Mouse (Mus musculus) liver, embryonic 11.5 days (tissue): ENCODE data around the gene Dapk1. TPM values are rescaled to one million over a fixed set of nuclear protein-coding genes. Genes with fewer than 3 reads are reported as not detected.

Source experiments
- ATAC-seq: fragments of 200-750 bp; cut with Nextera tagmentation; replicated peaks from 2 replicates; pipeline ENCODE4 v1.8.0; 2017; ENCODE audit warnings: moderate number of reproducible peaks, mild to moderate bottlenecking, moderate TSS enrichment, moderate library complexity; ENCODE audit not compliant: low FRiP score
- DNase-seq: peaks from one replicate; pipeline ENCODE4 v3.0.0-alpha.2; 2017; ENCODE audit warnings: low spot score
- H3K27ac ChIP-seq: fragments of 300-500 bp; sonication (generic); 2 replicates; pipeline ENCODE4 v1.5.1; 2014; ENCODE audit warnings: mild to moderate bottlenecking, low read depth, low read length, control low read depth
- H3K27me3 ChIP-seq: fragments of 300-500 bp; sonication (generic); replicated peaks from 2 replicates; pipeline ENCODE4 v1.6.1; 2014; ENCODE audit warnings: low read length, mixed read lengths; ENCODE audit not compliant: control insufficient read depth, insufficient read depth
- H3K36me3 ChIP-seq: fragments of 300-500 bp; sonication (generic); 2 replicates; pipeline ENCODE4 v1.6.1; 2014; ENCODE audit warnings: mild to moderate bottlenecking, low read length, moderate library complexity, mixed read lengths; ENCODE audit not compliant: control insufficient read depth, insufficient read depth
- H3K4me1 ChIP-seq: fragments of 300-500 bp; sonication (generic); replicated peaks from 2 replicates; pipeline ENCODE4 v1.6.1; 2014; ENCODE audit warnings: low read length, mixed read lengths; ENCODE audit not compliant: control insufficient read depth, insufficient read depth
- H3K4me2 ChIP-seq: fragments of 300-500 bp; sonication (generic); 2 replicates; pipeline ENCODE4 v1.6.1; 2014; ENCODE audit warnings: mild to moderate bottlenecking, control low read depth, moderate library complexity
- H3K4me3 ChIP-seq: fragments of 300-500 bp; sonication (generic); 2 replicates; pipeline ENCODE4 v1.5.1; 2014; ENCODE audit warnings: low read depth, low read length, control low read depth
- H3K9ac ChIP-seq: fragments of 300-500 bp; sonication (generic); 2 replicates; pipeline ENCODE4 v1.6.1; 2014; ENCODE audit warnings: low read depth, low read length, control low read depth
- H3K9me3 ChIP-seq: fragments of 300-500 bp; sonication (generic); 2 replicates; pipeline ENCODE4 v1.6.1; 2016; ENCODE audit warnings: low read length, inconsistent platforms, mixed read lengths; ENCODE audit not compliant: control insufficient read depth
- WGBS: fragments of 180-500 bp; shearing (Covaris S2); extraction: QIAGEN DNeasy Blood & Tissue Kit; methylation state at CpG from one replicate; pipeline ENCODE4 v1.1.7; 2014; 5-methylcytosine and 5-hydroxymethylcytosine counted together
- polyA plus RNA-seq: library from polyadenylated mRNA; unstranded; fragments of >200 nt; fragmentation: Nextera tagmentation; extraction: Ambion mirVana; gene quantifications from 2 replicates; pipeline ENCODE4 v1.2.1, GENCODE M21; 2014

Dapk1 gene
- polyA plus RNA-seq, 1 experiment from 2014 or later: 16.4 TPM

DNA sequence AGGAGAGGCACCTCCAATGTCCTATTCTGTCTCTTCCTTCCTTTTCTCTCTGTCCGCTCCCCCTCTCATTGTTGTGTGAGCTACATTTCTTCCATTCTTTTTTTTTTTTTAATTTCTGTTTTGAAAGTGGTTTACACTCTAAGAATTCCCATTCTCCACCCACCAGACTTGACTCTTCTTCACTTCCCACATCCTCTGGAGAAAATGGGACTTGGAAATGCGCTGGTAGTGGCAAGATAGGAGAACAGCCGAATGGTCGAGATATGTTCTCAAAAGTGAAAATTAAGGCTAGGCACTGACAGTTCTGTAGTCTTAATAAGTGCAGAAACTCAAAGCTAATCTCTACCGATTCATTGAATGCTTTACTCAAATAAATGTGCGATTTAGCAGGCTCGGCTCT, 38.7 kb downstream of the Dapk1 start:
- H3K4me2 ChIP-seq: no peak overlapping the region
- no peak for ATAC-seq
- DNase-seq: no peak
- H3K36me3 ChIP-seq: no peaks in the 10 kb centered on the region
- no peaks in the 10 kb centered on the region for H3K27me3 ChIP-seq
- peaks cover 18% of the 10 kb centered on the region for H3K4me1 ChIP-seq
- no peak overlapping the region for H3K9ac ChIP-seq
- no peaks in the 10 kb centered on the region for H3K9me3 ChIP-seq
- no peak overlapping the region for H3K4me3 ChIP-seq
- H3K27ac ChIP-seq: no peak overlapping the region
- 82% methylated on average over 7 of the region's 7 CpGs for WGBS

DNA sequence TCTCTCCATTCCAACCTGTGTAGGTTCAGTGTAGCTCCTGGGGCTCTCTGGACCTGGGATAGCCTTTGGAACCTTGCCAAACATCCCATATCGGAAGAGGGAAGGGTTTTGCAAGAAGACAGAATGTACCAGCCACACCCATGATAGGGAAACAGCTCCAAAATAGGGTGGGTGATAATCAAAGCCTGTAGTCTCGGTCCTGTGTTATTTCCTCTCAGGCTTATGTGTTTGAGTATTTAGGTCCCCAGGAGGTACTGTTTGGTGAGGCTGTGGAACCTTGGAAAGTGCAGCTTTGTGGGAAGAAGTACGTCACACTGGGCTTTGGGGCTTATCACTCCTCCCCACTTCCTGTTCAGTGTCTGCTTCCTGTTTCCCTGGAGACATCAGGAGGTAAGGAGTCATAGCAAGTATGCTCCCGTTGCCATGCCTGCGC, 42.7 kb downstream of the Dapk1 start:
- Histone ChIP-seq H3K27ac (no peak overlapping the region), H3K36me3 (no peaks in the 10 kb centered on the region)

DNA sequence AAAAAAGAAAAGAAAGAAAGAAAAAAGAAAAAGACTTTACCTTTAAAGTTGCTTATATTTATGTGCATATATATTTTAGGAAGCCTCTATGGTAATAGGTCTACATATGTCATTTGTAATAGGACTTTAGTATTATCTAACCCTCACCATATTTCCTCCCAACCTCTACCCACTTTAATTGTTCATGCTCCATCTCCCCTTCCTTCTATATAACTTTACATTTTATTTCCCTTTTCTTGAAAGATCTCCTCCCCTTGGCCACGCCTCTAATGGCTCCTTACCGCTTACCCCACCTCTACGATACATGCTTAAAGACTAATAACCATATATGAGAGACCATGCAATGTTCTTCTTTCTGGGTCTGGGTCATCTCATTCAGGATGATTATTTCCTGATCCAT, 45.0 kb downstream of the Dapk1 start:
- Histone ChIP-seq H3K4me2 (no peak overlapping the region), H3K9me3 (no peaks in the 10 kb centered on the region), H3K36me3 (no peaks in the 10 kb centered on the region), H3K27me3 (no peaks in the 10 kb centered on the region), H3K27ac (no peak overlapping the region), H3K9ac (no peak overlapping the region), H3K4me3 (no peak overlapping the region), H3K4me1 (peaks cover 11% of the 10 kb centered on the region)
- DNase-seq (no peak), ATAC-seq (no peak)
- WGBS: 91% methylated on average over 3 of the region's 3 CpGs

More for the DNA sequence above, 42.7 kb downstream of the Dapk1 start:
- DNase-seq: no peak
- Histone ChIP-seq H3K4me2 (no peak overlapping the region), H3K9ac (no peak overlapping the region), H3K27me3 (no peaks in the 10 kb centered on the region), H3K9me3 (no peaks in the 10 kb centered on the region), H3K4me1 (peaks cover 18% of the 10 kb centered on the region), H3K4me3 (no peak overlapping the region)
- WGBS: 41% methylated on average over 5 of the region's 5 CpGs
- ATAC-seq: 0 out of 2 replicates have a peak, but pooled peaks have one; percentile 51

DNA sequence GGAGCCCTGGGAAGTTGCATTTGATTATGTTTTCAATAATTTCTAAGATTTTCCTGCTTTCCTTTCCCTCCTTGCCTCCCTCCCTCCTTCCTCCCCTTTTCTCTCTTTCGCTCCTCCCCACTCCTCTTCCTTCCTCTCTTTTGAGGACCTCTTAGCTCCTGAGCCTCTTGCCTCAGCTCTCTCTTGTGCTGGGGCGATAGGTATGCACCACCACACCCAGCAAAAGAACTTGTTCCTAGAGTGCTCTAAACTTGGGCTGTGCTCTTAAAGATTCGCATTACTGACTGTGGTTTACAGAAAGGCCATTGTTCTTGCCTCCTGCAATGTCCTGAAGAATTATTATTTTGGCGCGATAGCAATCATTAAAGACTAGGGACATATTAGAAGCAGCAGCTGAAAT, 46.6 kb downstream of the Dapk1 start:
- Histone ChIP-seq H3K4me1 (peaks cover 11% of the 10 kb centered on the region), H3K4me3 (no peak overlapping the region), H3K36me3 (no peaks in the 10 kb centered on the region), H3K9me3 (no peaks in the 10 kb centered on the region), H3K27me3 (no peaks in the 10 kb centered on the region), H3K9ac (no peak overlapping the region), H3K27ac (no peak overlapping the region), H3K4me2 (no peak overlapping the region)
- 91% methylated on average over 5 of the region's 5 CpGs for WGBS
- ATAC-seq (no peak), DNase-seq (no peak)

DNA sequence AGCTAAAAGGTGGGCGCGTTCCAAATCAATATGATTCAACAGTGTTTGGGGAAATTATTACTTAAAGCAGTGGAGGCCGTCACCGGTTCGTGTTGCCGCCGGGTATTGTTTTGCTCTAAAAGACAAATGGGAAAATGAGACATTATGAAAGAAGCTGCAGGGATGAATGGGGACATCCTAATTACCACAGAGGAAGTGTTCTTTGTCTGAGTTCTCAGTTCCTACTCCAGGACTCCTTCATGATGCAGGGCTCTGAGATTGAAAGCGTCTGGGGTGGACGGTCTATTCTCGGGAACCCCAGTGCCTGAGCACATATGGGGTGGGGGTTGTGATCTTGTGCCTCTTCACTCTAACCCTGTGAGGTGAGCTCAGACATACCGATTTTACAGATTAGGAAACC, 48.3 kb downstream of the Dapk1 start:
- no peak overlapping the region for H3K4me3 ChIP-seq
- H3K27ac ChIP-seq: no peak overlapping the region
- H3K27me3 ChIP-seq: no peaks in the 10 kb centered on the region
- no peaks in the 10 kb centered on the region for H3K9me3 ChIP-seq
- H3K4me1 ChIP-seq: peaks cover 5% of the 10 kb centered on the region; the same call in 1 of the 2 replicates
- no peak overlapping the region for H3K9ac ChIP-seq
- WGBS: 92% methylated on average over 11 of the region's 11 CpGs
- H3K4me2 ChIP-seq: no peak overlapping the region
- H3K36me3 ChIP-seq: no peaks in the 10 kb centered on the region
- ATAC-seq (no peak), DNase-seq (no peak)

DNA sequence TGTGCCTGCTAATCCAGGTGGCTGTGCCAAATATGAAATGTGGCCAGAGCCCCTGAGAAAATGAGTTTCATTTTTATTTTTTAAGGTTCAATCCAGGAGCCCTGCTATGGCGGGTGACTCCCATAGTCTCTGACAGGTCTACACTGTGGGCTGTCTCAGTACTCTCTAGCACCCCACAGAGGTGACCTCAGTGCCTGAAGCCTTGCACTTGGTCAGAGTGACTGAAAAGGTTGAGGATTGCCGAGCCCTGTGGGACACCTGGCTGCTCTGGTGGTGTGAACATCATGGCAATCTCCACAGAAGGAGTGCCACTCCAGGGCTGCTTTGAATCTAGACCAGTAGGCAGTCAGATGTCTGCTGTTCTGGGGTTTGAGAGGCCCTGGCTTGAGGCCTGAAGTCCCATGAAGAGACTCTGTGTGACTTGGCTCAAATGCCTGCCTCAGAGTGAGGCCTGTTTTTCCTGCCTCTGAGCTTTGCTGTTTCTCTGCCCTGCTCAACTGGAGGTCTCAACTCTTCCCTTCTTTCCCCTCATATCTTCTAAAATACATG, 52.3 kb downstream of the Dapk1 start:
- no peak for DNase-seq

DNA sequence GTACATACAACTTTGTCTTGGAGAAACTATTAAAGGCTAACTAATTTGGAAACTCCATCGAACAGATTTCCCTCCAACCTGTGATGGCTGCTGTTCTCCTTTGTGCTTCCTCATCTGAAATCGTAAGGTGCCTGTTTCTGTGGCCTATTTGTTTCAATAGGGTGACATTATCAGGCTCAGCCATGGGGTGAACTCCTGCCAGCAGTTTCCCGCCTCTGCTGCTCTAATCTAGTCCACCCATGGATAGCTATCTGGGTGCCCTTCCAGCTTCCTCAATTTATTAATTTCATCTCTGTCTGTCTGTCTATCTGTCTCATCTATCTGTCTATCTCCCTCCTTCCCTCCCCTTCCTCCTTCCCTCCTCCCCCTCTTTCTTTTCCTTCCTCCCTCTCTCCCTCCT, 53.5 kb downstream of the Dapk1 start:
- 47% methylated on average over 3 of the region's 3 CpGs for WGBS

More for the DNA sequence above, 52.3 kb downstream of the Dapk1 start:
- Histone ChIP-seq H3K4me2 (no peak overlapping the region), H3K27me3 (no peaks in the 10 kb centered on the region), H3K9ac (no peak overlapping the region), H3K4me3 (no peak overlapping the region), H3K36me3 (no peaks in the 10 kb centered on the region), H3K4me1 (peaks cover 5% of the 10 kb centered on the region; the same call in 1 of the 2 replicates), H3K27ac (no peak overlapping the region), H3K9me3 (no peaks in the 10 kb centered on the region)
- 77% methylated on average over 2 of the region's 2 CpGs for WGBS
- no peak for ATAC-seq

DNA sequence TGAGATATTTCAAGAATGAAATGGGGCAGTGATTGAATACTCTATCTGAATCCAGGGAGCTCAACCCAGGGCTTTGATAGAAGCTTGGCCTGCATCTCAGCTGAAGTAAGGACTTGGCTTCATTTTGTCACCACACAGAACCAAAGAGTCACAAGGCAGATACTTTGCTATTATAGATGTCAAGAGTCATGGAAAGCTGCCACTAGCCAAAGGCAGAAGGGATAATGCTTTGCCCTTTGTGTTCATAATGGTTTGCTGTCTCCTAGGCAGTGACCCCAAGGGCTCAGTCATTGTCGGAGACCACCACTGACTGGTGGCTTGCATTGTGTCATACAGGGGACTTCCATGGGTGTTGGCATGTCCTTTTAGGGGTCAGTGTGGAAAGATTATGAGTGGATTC, 57.9 kb downstream of the Dapk1 start:
- Histone ChIP-seq H3K36me3 (no peaks in the 10 kb centered on the region), H3K9ac (no peak overlapping the region), H3K9me3 (no peaks in the 10 kb centered on the region), H3K4me2 (no peak overlapping the region), H3K27ac (no peak overlapping the region), H3K4me1 (peaks cover 22% of the 10 kb centered on the region), H3K4me3 (no peak overlapping the region), H3K27me3 (no peaks in the 10 kb centered on the region)
- no peak for ATAC-seq
- DNase-seq: no peak
- WGBS: 79% methylated on average over 1 of the region's 1 CpGs

More for the DNA sequence above, 53.5 kb downstream of the Dapk1 start:
- Histone ChIP-seq H3K4me3 (no peak overlapping the region), H3K9me3 (no peaks in the 10 kb centered on the region), H3K9ac (no peak overlapping the region), H3K27me3 (no peaks in the 10 kb centered on the region), H3K27ac (no peak overlapping the region), H3K4me1 (peaks cover 11% of the 10 kb centered on the region), H3K4me2 (no peak overlapping the region), H3K36me3 (no peaks in the 10 kb centered on the region)
- DNase-seq (no peak), ATAC-seq (peak; percentile 67)

DNA sequence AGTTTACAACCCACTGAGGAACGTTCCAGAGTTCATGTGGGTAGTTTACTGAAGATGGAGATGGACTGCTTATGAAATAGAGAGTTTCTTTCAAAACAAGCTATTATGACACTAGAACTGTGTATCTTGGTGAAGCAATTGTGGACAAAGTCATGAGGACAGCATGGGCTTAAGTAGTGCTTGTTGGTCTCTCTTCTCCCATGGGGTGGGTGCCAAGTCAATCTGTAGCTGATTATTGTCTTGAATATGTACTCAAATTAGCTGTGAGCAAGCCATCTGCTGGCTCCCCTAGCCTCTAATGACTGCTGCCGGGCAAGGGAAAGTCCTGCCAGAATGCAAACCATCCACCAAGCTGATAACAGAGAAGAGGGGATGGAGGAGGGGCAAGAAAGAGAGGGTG, 58.3 kb downstream of the Dapk1 start:
- no peak overlapping the region for H3K4me2 ChIP-seq
- 46% methylated on average over 2 of the region's 2 CpGs for WGBS
- H3K9me3 ChIP-seq: no peaks in the 10 kb centered on the region
- no peak for ATAC-seq
- no peak overlapping the region for H3K27ac ChIP-seq
- no peaks in the 10 kb centered on the region for H3K27me3 ChIP-seq
- no peak for DNase-seq
- no peak overlapping the region for H3K9ac ChIP-seq
- no peaks in the 10 kb centered on the region for H3K36me3 ChIP-seq
- peaks cover 19% of the 10 kb centered on the region for H3K4me1 ChIP-seq
- no peak overlapping the region for H3K4me3 ChIP-seq
